Mouse (Mus musculus) cerebellum, postnatal 25 days (tissue): ENCODE results near the gene Ints3.
"Not testable (repeated sequence)": the region's sequence is repeated elsewhere in the genome, so short reads cannot be mapped to it uniquely, and the experiment has no call there.

Experiments
- DNase-seq, 2 experiments: peaks; one replicate each; pipeline ENCODE4 v3.0.0; 2021; ENCODE audit warnings: mixed read lengths in 2 of 2

Gene Ints3

DNA sequence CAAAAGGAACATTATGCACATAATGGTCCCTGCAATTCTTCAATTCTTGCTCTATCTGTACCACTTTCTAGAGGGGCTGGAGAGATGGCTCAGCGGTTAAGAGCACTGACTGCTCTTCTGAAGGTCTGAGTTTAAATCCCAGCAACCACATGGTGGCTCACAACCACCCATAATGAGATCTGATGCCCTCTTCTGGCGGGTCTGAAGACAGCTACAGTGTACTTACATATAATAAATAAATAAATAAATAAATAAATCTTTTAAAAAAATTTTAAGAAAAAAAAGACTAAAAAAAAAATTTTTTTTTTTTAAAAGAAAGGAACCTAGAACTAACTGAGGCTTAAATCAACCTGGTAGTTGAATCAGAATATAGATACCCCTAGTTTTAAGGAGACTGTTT is 90.6 kb downstream of the Ints3 start:
- not testable (repeated sequence) for DNase-seq
